Mouse (Mus musculus) embryonic facial prominence, embryonic 13.5 days (tissue): ENCODE measurements around the gene Apc2. TPM values are rescaled to one million over a fixed set of nuclear protein-coding genes. Genes with fewer than 3 reads are reported as not detected.

Experiments
- ATAC-seq: fragments of 200-750 bp; cut with Nextera tagmentation; 2 replicates; pipeline ENCODE4 v1.8.0; 2017; ENCODE audit warnings: low read depth; ENCODE audit not compliant: insufficient number of reproducible peaks, insufficient read depth, low FRiP score, low TSS enrichment
- H3K27ac ChIP-seq: fragments of 300-500 bp; sonication (generic); 2 replicates; pipeline ENCODE4 v1.5.1; 2015; ENCODE audit warnings: moderate library complexity, mild to moderate bottlenecking, inconsistent platforms
- H3K27me3 ChIP-seq: fragments of 300-500 bp; sonication (generic); 2 replicates; pipeline ENCODE4 v1.6.1; 2015; ENCODE audit warnings: mild to moderate bottlenecking, inconsistent platforms
- H3K36me3 ChIP-seq: fragments of 300-500 bp; sonication (generic); 2 replicates; pipeline ENCODE4 v1.6.1; 2015; ENCODE audit warnings: mild to moderate bottlenecking, inconsistent platforms
- H3K4me1 ChIP-seq: fragments of 300-500 bp; sonication (generic); 2 replicates; pipeline ENCODE4 v1.6.1; 2015; ENCODE audit warnings: inconsistent platforms
- H3K4me2 ChIP-seq: fragments of 300-500 bp; sonication (generic); 2 replicates; pipeline ENCODE4 v1.6.1; 2015; ENCODE audit warnings: moderate library complexity, mild to moderate bottlenecking, inconsistent platforms
- H3K4me3 ChIP-seq: fragments of 300-500 bp; sonication (generic); 2 replicates; pipeline ENCODE4 v1.5.1; 2015; ENCODE audit warnings: mild to moderate bottlenecking, inconsistent platforms
- H3K9ac ChIP-seq: fragments of 300-500 bp; sonication (generic); 2 replicates; pipeline ENCODE4 v1.6.1; 2015; ENCODE audit warnings: mild to moderate bottlenecking, inconsistent platforms
- H3K9me3 ChIP-seq: fragments of 300-500 bp; sonication (generic); 2 replicates; pipeline ENCODE4 v1.6.1; 2016; ENCODE audit warnings: inconsistent platforms
- WGBS: fragments of 180-500 bp; shearing (Covaris S2); methylation state at CpG from one replicate; pipeline ENCODE4 v1.1.7; 2015; ENCODE audit warnings: mixed read lengths; 5-methylcytosine and 5-hydroxymethylcytosine counted together
- polyA plus RNA-seq: library from polyadenylated mRNA; unstranded; fragments of >200 nt; fragmentation: Nextera tagmentation; extraction: Ambion mirVana; gene quantifications from 2 replicates; pipeline ENCODE4 v1.2.1, GENCODE M21; 2015

The Apc2 gene
- polyA plus RNA-seq, 1 experiment from 2014 or later = 9.3 TPM

DNA sequence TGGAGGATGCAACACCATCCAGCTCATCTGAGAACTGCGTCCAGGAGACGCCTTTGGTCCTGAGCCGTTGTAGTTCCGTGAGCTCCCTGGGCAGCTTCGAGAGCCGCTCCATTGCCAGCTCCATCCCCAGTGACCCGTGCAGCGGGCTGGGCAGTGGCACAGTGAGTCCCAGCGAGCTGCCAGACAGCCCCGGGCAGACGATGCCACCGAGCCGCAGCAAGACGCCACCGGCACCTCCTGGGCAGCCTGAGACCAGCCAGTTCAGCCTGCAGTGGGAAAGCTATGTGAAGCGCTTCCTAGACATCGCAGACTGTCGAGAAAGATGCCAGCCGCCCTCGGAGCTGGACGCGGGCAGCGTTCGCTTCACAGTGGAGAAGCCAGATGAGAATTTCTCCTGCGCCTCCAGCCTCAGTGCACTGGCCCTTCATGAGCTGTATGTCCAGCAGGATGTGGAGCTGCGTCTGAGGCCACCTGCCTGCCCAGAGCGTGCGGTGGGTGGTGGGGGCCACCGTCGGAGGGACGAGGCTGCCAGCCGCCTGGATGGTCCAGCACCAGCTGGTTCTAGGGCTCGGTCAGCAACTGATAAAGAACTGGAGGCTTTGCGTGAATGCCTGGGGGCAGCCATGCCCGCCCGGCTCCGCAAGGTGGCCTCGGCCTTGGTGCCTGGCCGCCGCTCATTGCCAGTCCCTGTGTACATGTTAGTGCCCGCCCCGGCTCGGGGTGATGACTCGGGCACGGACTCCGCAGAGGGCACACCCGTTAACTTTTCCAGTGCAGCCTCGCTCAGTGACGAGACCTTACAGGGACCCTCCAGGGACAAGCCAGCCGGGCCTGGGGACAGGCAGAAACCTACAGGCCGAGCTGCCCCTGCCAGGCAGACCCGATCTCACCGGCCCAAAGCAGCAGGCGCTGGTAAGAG is 17.1 kb downstream of the Apc2 start:
- Histone ChIP-seq H3K36me3 (peaks cover 53% of the 10 kb centered on the region), H3K4me1 (peaks cover 15% of the 10 kb centered on the region), H3K27ac (no peak overlapping the region), H3K4me2 (no peak overlapping the region), H3K9me3 (no peaks in the 10 kb centered on the region), H3K9ac (peak overlapping the region; percentile 55), H3K27me3 (peaks cover 81% of the 10 kb centered on the region), H3K4me3 (no peak overlapping the region)
- 70% methylated on average over 54 of the region's 54 CpGs for WGBS
- no peak for ATAC-seq

GRCm38 (mm10) chr10:80313627-80314201 is 17.9 kb downstream of the Apc2 start:
- WGBS = 49% methylated on average over 20 of the region's 20 CpGs
- Histone ChIP-seq H3K27me3 (peaks cover 81% of the 10 kb centered on the region), H3K4me3 (no peak overlapping the region; the same call in 1 of the 2 replicates), H3K27ac (no peak overlapping the region), H3K36me3 (peaks cover 51% of the 10 kb centered on the region), H3K9me3 (no peaks in the 10 kb centered on the region), H3K4me1 (peaks cover 15% of the 10 kb centered on the region), H3K4me2 (no peak overlapping the region), H3K9ac (peak overlapping the region; percentile 55; the same call in 1 of the 2 replicates)
- ATAC-seq = no peak

- Histone ChIP-seq H3K9ac (peak overlapping the region; percentile 55), H3K4me2 (no peak overlapping the region), H3K4me1 (peaks cover 23% of the 10 kb centered on the region), H3K36me3 (peaks cover 47% of the 10 kb centered on the region), H3K27me3 (peaks cover 76% of the 10 kb centered on the region), H3K27ac (no peak overlapping the region), H3K4me3 (peak overlapping the region; percentile 1; the same call in 1 of the 2 replicates), H3K9me3 (no peaks in the 10 kb centered on the region)
- 45% methylated on average over 16 of the region's 16 CpGs for WGBS
- ATAC-seq = no peak
Measured at GRCm38 (mm10) chr10:80314494-80315001, 18.8 kb downstream of the Apc2 start.

DNA sequence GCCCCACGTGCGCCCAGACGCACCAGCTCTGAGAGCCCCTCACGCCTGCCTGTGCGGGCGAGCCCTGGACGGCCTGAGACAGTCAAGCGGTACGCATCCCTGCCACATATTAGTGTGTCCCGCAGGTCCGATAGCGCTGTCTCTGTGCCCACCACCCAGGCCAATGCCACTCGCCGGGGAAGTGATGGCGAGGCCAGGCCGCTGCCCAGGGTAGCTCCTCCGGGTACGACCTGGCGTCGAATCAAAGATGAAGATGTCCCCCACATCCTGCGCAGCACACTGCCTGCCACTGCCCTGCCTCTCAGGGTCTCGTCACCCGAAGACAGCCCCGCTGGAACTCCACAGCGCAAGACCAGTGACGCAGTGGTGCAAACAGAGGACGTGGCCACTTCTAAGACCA is 19.5 kb downstream of the Apc2 start:
- Histone ChIP-seq H3K9me3 (no peaks in the 10 kb centered on the region), H3K9ac (peak overlapping the region; percentile 37; the same call in 1 of the 2 replicates), H3K36me3 (peaks cover 47% of the 10 kb centered on the region), H3K4me3 (peak overlapping the region; percentile 1; the same call in 1 of the 2 replicates), H3K27ac (no peak overlapping the region), H3K27me3 (peaks cover 75% of the 10 kb centered on the region), H3K4me2 (no peak overlapping the region), H3K4me1 (peaks cover 25% of the 10 kb centered on the region)
- ATAC-seq = no peak
- 44% methylated on average over 27 of the region's 27 CpGs for WGBS

GRCm38 (mm10) chr10:80316359-80316781 is 20.6 kb downstream of the Apc2 start:
- H3K27me3 ChIP-seq = peaks cover 65% of the 10 kb centered on the region
- H3K4me1 ChIP-seq = peaks cover 31% of the 10 kb centered on the region
- H3K4me3 ChIP-seq = 0 out of 2 replicates have a peak overlapping the region, but pooled peaks have one; percentile 2
- peak overlapping the region; percentile 55; the same call in 1 of the 2 replicates for H3K9ac ChIP-seq
- H3K27ac ChIP-seq = no peak overlapping the region
- H3K4me2 ChIP-seq = no peak overlapping the region
- peaks cover 40% of the 10 kb centered on the region for H3K36me3 ChIP-seq
- H3K9me3 ChIP-seq = no peaks in the 10 kb centered on the region
- WGBS = 25% methylated on average over 11 of the region's 11 CpGs
- no peak for ATAC-seq

- no peak for ATAC-seq
- H3K9ac ChIP-seq = 0 out of 2 replicates have a peak overlapping the region, but pooled peaks have one; percentile 55
- no peak overlapping the region for H3K4me3 ChIP-seq
- no peaks in the 10 kb centered on the region for H3K9me3 ChIP-seq
- H3K36me3 ChIP-seq = peaks cover 33% of the 10 kb centered on the region
- WGBS = 57% methylated on average over 10 of the region's 10 CpGs
- H3K4me1 ChIP-seq = peaks cover 34% of the 10 kb centered on the region
- no peak overlapping the region for H3K4me2 ChIP-seq
- H3K27me3 ChIP-seq = peaks cover 58% of the 10 kb centered on the region
- H3K27ac ChIP-seq = no peak overlapping the region
Measured at GRCm38 (mm10) chr10:80317011-80317410, 21.2 kb downstream of the Apc2 start.

DNA sequence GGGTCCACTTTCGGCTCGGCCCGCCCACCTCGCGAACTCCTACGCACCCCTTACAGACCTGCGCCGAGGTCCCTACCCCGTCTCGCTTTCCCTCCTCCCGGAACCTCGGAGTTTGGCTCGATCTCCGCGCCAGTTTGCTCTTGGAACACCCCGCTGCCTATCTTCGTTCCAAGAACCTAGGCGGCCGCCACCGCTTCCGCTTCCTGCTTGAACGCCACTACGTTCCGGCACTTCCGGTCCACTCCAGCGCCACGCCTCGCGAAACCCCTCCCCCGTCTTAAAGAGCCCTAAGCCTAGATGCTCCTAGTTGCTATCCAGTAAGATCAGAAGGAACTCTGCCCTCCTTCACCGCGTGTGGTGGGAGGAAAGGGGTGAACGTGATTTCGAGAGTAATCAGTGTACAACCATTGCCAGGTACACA is 24.6 kb downstream of the Apc2 start, which contains the start of gene 2310011J03Rik:
TSS of gene 2310011J03Rik (minus strand) at position 198 of the 421 bp plus-strand sequence.
- peak within 1 kb of the TSS; percentile 75 for H3K4me3 ChIP-seq
- H3K27me3 ChIP-seq = peaks cover 26% of the 10 kb centered on the region
- under 1% methylated on average over 34 of the region's 34 CpGs for WGBS
- ATAC-seq = no peak
- H3K9ac ChIP-seq = peak within 1 kb of the TSS; percentile 86
- H3K4me2 ChIP-seq = peak within 1 kb of the TSS; percentile 80
- H3K36me3 ChIP-seq = peaks cover 16% of the 10 kb centered on the region
- peak within 1 kb of the TSS; percentile 73 for H3K27ac ChIP-seq
- H3K4me1 ChIP-seq = peaks cover 36% of the 10 kb centered on the region
- H3K9me3 ChIP-seq = no peaks in the 10 kb centered on the region

- H3K4me2 ChIP-seq = peak overlapping the region; percentile 80
- H3K27me3 ChIP-seq = peaks cover 21% of the 10 kb centered on the region
- no peaks in the 10 kb centered on the region for H3K9me3 ChIP-seq
- WGBS = 73% methylated on average over 6 of the region's 6 CpGs
- H3K36me3 ChIP-seq = peaks cover 16% of the 10 kb centered on the region
- peak overlapping the region; percentile 54; the same call in 1 of the 2 replicates for H3K9ac ChIP-seq
- peak overlapping the region; percentile 62; the same call in 1 of the 2 replicates for H3K4me3 ChIP-seq
- H3K4me1 ChIP-seq = peaks cover 36% of the 10 kb centered on the region
- ATAC-seq = no peak
- H3K27ac ChIP-seq = no peak overlapping the region; the same call in 1 of the 2 replicates
Measured at GRCm38 (mm10) chr10:80321014-80321669, 25.4 kb downstream of the Apc2 start.

DNA sequence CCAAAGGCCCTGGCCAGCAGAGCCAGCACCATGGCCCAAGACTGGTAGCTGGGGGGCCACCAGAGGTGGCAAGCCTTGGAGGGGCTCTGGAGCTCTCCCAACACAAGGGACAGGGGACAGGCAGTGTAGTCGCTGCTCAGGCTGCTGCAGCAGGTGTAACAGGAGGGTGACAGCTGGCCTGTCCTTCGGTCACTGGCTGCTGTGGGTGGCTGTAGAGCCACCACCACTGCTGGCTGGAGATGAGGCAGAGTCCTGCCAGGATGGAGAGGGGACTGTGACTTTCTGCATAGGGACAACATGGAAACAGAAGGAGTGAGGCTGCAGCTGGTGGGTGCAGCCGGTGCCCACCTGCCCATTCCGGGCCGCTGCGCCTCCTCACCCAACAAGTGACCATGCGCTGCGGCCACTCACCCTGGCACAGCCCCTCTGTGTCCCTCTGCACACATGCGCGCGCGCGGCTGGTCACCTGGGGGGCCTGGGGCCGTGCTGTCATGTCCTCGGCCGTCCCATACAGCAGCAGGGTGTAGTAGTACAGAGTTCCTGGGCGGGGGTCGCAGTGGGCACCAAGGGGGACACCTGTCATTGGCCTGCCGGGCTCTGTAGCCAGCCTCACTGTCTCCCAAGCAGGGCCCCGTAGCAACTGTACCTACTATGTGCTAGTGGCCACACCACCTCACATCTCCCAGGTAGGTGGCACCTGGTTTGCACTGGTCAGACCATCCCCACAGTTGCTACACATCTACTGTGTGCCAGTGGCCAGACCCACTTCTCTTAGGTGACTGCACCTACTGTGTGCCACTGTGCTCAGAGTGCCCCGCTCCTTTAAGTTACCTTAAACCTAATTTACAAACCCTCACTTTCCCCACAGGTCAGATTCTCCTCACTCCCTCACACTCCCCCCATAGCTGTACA is 26.1 kb downstream of the Apc2 start:
- Histone ChIP-seq H3K9ac (peak overlapping the region; percentile 72), H3K36me3 (peaks cover 16% of the 10 kb centered on the region), H3K27ac (no peak overlapping the region), H3K4me3 (peak overlapping the region; percentile 62), H3K27me3 (peaks cover 13% of the 10 kb centered on the region), H3K4me1 (peaks cover 36% of the 10 kb centered on the region), H3K4me2 (peak overlapping the region; percentile 98), H3K9me3 (no peaks in the 10 kb centered on the region)
- 91% methylated on average over 21 of the region's 21 CpGs for WGBS
- ATAC-seq = no peak

DNA sequence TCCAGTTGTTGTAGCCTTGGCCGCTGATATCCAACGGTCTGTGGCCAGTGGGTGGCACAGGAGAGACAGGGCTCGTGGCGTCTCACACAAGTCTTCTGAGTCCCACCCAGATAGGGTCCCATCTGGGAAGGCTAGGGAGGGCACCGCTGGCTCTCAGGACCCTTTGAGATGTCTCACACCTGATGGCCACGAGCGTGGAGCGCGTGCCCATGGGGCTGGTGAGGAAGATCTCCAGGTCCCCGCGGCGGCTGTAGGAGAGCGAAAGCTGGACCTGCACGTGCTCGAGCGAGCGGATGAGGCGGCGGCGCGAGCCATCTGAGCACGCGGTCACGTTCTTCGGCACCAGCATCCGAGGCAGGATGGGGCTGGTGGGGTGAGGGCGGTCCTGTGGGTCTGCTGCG is 27.0 kb downstream of the Apc2 start:
- peak overlapping the region; percentile 98 for H3K4me2 ChIP-seq
- H3K9me3 ChIP-seq = no peaks in the 10 kb centered on the region
- 3% methylated on average over 28 of the region's 28 CpGs for WGBS
- no peak for ATAC-seq
- peaks cover 36% of the 10 kb centered on the region for H3K4me1 ChIP-seq
- peaks cover 11% of the 10 kb centered on the region; the same call in 1 of the 2 replicates for H3K36me3 ChIP-seq
- H3K27ac ChIP-seq = no peak overlapping the region
- peak overlapping the region; percentile 62 for H3K4me3 ChIP-seq
- H3K9ac ChIP-seq = peak overlapping the region; percentile 72
- H3K27me3 ChIP-seq = peaks cover 4% of the 10 kb centered on the region; the same call in 1 of the 2 replicates
